Mouse (Mus musculus) spleen, postnatal 4 days (tissue): ENCODE data around the gene Plgrkt.

Source experiments
- DNase-seq, 2 experiments: peaks; one replicate each; pipeline ENCODE4 v3.0.0; 2022; ENCODE audit warnings: low spot score in 2 of 2

Gene Plgrkt

DNA sequence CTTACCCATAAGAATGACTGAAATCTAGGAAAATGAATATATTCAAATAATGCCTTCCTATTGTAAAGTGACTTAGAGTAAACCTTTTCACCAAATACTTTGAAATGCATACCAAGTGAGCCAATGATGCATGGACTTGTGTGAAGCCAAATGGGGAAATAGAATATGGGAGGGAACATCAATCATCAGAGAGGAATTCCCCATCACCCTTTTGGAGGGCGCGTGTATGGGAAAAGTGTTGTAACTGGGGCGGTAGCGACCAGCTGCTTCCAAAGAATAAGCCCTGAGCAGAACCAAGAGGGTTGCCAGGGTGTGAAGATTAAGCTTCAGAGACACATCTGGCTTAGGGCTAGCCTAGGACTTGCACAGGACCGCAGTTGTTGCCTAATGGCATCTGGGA is 16.2 kb upstream of the Plgrkt start:
- DNase-seq = no peak

DNA sequence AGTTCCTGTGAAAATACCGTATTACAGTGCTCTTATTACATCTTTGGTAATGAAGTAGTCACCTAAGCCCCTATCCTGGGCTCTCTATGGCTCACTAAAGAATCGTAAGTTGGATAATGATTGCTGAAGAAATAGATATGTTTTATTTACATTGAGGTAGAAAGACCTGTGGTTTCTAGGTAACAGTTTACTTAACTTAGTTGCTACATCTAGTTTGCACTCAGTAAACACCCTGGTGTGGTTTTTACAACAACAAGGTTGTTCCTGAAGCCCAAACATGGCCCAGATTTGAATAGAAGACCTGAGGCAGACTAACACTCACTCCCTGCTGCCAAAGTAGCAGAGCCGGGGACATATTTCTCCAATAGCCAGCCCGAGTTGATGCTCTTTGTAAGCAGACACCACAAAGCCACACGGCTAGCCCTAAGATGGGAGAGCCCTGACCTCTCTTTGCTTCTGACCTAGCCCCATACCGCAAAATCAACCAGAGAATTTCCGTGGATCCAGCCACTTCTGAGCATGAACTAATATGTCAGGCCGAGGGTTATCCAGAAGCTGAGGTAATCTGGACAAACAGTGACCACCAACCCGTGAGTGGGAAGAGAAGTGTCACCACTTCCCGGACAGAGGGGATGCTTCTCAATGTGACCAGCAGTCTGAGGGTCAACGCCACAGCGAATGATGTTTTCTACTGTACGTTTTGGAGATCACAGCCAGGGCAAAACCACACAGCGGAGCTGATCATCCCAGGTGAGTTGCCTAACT is 12.8 kb upstream of the Plgrkt start:
- no peak for DNase-seq

DNA sequence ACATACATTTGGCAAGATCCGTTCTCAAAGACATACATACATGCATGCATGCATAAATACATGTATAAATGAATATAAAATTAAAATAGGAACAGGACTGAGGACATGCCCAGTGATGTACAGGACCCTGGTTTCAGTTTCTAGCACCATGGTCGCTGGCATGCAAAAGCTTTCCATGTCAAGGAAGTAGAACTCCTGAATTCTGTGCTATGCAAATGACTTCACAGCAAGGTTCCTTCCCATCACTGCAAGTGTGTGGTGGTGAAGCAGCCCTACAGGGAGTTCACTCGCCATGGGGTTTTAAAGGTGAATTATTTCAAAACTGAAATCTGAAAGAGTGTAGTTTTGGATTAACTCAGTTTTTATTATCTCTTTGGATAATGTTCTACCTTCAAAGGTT is 9.2 kb upstream of the Plgrkt start:
- DNase-seq = no peak

DNA sequence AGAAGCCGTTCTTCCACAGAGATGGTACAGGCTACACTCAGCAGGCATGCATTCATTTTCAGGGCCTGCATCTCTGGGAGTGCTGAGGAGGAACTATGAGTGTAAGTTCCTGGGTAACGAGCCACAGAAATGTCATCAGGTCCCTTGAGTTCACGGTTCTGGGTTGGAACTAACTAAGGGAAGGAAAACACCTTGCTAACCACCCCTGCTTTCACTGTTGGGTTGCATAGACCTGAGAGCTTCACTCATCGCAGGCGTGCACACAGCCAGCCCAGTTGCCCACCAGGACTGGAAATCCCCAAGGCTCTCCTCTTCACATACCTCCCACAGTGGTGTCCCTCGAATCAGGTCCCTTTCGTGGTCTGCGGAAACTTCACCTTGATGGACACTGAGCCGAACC is 7.8 kb upstream of the Plgrkt start:
- no peak for DNase-seq

DNA sequence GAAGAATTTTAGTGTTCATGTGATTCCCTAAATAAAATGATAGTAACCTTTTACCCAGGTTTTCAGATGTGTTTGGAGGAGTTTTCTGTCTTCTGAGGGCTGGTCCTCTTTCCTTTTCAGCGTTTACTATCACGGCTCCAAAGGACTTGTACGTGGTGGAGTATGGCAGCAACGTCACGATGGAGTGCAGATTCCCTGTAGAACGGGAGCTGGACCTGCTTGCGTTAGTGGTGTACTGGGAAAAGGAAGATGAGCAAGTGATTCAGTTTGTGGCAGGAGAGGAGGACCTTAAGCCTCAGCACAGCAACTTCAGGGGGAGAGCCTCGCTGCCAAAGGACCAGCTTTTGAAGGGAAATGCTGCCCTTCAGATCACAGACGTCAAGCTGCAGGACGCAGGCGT is 6.2 kb upstream of the Plgrkt start:
- no peak for DNase-seq

DNA sequence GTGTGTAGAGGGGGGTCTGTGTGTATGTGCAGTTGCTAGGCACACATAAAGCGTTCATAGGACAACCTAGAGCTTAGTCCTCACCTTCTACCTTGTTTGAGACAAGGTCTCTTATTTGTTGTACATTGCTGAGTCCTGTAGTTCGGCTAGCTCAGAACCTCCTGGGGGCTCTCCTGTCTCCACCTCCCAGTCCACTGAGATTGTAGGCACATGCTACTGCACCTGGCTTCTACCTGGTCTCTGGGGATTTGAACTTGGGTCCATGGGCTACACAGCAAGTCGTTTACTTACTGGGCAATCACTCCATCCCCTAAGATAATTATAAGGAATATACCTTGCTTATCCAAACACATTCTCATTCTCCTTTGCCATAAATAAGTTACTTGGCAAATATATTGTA is 5.4 kb upstream of the Plgrkt start:
- no peak for DNase-seq

DNA sequence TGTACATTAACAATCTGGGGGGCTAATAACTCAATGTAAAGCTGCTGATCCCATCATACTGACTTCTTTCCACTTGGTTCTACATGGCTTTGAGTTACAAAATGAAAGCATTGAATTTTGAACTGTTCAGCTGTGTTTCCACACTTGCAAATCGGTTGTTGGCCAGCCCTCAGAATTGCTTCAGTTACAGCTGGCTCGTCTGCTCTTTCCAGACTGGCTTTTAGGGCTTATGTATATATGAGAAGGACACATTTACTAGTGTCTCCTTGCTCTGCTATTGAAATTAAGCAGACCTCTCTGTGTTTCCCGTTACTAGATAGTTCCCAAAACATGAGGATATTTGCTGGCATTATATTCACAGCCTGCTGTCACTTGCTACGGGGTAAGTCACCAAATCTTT is 4.9 kb upstream of the Plgrkt start:
- DNase-seq = no peak

DNA sequence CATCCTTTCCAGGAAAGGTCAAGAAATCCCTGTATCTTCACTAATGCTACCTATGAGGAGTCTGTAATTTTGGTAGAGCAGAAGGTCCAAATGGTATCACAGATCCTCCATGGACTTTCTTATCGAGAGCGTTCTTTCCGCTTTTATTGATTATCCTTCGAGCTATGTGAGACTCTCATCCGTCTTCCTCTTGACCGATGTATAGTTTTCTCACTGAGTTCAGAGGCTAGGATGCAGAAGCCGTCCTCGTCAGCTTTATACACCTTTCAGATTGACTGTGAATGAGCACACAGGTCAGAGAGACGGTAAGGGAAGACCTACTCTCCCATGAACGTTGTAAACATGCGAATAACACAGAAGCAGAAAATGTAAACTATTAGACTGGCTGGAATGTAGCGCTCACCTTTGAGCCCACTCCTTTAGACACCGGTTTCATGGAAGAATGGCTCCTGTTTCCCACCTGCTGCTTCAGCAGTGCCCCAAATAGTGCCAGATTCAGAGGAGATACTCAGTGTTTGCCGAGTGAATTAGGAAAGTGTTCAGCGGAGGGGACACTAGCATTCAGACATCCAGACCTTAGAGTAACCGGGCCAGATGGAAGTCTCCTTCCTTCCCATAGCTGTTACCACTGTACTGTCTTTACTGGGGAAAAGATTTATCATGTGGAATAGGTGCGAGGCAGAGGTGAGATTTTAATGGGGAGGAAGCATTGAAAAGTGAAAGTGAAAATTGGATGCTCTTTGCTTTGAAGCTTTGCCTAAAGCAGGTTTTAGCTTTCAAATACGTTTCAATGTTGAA is 4.3 kb upstream of the Plgrkt start:
- DNase-seq = no peak

DNA sequence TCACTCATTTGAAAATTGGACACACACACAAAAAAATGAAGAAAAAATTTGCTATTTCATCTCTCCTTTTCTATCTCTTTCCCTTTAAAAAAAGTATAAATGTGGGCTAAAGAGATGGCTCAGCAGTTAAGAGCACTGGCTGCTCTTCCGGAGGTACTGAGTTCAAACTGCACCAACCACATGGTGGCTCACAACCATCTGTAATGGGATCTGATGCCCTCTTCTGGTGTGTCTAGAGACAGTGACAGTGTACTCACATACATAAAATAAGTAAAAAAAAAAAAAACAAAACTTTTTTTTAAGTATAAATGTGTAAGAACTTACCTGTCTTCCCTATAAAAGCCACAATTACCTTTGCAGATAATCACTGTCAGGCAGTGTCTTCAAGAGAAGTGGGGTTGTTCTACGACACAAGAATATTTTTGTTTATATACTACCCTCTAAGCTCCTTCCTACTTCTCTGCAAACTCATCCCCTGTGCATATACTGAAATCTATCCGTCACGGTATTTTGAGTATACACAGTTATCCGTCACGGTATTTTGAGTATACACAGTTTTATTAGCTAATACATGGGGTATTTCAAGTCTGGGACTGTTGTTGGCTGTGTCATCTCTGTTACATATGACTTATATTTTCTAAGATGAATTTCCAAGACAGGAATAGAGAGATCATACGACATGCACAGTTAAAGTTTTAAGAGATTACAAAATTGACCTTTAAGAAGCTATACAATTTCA is 3.5 kb upstream of the Plgrkt start:
- no peak for DNase-seq

DNA sequence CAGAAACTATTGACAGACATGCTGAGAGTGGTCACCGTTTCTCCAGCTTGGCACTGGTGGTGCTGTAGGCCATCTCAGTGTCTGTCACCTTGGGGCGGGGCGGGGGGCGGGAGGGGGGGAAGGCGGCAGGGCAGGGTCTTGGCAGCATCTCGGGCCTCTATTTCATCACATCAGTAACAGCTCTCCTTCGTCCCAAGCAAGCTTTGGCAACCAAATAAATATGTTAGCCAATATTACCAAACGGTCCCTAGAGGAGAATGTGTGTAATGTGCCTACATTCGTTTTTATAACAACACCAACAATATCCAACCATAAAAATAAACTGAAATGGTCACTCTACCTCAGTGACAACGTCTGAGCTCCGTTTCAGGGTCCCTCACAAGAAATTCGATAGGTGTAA is 2.9 kb upstream of the Plgrkt start:
- DNase-seq = no peak

DNA sequence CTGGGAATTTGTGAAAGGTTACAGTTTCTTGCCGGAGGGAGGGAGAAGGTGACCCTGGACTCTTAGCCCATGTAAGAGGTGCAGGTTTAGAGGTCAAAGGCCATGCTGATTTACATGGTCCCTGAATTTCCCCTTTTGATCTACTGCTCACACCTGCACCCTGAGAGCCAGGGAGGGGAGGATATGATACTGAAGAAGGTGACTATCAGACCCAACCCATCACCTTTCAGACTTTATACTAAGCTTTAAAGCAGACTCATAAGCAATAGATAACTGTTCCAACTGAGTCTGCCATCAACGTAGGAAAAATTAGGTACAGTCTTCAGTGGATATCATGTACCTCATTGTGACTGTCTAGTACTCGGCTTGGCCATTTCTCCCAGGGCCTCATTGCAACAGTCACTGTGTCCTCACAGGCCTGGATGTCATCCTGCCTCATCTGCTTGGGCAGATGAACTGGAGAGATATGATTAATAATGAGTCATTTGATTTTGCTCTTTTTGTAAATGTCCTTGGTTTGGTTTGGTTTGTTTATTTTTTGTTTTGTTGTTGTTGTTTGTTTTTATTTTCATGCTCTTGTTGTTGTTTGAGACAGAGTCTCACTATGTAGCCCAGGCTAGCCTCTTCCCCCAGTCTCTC is 1.6 kb upstream of the Plgrkt start:
- peak in 1 of 2 experiments; percentile 3 for DNase-seq

DNA sequence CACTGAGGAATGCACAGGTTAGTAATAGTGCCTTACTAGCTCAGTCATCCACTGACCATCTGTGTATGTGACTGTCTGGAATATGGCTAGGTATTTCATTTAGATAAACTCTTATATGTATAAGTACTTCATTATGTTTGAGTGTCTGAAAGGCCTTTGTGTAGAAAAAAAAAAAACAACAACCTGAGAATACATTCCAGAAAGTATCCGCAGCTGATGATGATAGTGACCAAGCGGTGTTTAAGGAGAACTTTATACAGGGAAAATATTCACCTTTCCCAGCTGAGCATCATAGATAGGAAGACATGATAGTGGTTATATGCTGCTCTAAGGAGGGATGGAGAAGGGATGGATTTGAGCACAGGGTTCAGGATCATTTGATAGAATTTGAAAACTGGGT is 851 bp upstream of the Plgrkt start:
- DNase-seq = no peak

DNA sequence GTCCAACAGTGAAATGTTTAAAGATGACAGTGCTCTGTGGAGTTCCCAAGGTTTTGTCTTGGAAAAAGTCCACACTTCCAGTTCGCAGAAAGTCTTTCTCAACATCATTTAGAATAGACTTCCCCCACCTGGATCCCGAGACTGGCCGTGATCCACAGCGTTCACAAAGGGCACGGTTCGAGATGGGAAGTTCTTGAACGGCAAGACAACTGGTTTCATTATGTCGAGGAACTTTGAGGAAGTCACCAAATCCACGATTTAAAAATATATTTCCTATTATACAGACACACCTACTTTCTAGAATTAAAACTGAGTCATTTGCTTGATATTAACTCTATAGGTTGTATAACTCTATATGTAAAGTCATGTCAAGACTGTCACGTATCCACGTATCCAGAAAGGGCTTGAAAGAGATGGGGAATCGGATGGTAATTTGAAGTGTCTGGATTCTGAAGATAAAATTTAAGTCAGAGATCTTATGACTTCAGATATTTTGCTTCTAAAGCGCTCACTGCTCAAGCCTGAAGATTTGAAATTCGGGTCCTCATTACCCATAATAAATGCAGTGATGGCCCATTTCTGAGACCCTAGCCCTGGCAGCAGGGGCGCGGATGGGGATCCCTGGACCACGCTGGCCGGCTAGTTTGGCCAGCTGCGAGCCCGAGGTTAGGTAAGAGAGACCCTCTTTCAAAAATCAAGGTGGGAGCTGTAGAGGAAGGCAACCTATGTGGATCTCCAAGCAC is 793 bp downstream of the Plgrkt start:
- DNase-seq = no peak

DNA sequence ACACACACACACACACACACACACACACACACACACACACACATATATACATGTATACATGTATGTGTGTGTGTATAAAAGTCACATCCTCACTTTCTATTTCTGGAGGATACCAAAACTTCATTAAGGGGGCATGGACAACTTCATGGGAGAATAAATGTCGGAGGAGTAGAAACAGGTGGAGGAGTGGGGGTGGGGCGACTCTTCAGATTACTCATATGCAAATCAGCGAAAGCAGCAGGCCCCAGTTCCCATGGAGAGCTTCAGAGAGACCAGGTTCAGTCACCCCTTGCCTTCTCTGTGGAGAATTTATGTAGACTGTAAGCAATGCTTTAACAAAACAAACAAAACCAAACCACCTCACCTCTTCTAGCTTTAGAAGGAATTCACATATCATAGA is 2.1 kb downstream of the Plgrkt start:
- DNase-seq = peak in 1 of 2 experiments; percentile 31

DNA sequence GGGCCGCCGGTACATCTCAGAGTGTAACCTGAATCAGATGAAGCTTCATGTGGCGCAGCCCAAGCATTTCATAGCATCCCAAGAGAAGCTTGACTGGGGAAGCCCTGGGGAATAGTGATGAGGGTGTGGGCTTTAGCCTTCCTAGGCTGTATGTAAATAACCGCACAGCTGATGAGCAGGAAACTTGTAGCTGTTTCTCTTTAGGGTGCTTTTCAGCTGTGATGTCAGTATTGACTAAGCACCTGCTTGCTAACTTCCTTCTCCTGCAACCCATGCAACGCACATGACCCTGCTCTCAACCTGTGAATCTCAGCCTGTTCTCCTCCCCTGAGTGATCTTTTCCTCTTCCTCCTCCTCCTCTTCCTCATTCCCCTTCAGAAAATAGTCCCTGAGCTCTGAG is 3.1 kb downstream of the Plgrkt start:
- DNase-seq = peak in 1 of 2 experiments; percentile 22

DNA sequence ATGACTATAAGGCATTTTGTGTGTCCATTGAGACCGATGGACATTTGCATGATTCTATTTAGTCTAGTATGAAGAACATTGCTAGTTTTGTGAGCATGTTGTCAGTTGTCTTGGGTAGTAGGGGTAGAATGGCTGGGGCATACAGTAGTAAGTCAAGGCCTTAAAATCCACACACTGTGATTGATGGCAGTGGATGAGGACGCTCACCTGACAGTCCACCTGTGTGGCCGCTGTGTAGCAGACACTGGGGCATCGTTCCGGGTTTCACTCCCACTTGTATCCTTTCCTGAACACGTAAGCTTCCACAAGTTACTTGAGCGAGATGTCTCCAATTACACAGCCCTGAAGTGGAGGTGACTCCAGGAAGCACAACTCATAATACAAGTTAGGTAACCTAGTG is 3.6 kb downstream of the Plgrkt start:
- DNase-seq = no peak

DNA sequence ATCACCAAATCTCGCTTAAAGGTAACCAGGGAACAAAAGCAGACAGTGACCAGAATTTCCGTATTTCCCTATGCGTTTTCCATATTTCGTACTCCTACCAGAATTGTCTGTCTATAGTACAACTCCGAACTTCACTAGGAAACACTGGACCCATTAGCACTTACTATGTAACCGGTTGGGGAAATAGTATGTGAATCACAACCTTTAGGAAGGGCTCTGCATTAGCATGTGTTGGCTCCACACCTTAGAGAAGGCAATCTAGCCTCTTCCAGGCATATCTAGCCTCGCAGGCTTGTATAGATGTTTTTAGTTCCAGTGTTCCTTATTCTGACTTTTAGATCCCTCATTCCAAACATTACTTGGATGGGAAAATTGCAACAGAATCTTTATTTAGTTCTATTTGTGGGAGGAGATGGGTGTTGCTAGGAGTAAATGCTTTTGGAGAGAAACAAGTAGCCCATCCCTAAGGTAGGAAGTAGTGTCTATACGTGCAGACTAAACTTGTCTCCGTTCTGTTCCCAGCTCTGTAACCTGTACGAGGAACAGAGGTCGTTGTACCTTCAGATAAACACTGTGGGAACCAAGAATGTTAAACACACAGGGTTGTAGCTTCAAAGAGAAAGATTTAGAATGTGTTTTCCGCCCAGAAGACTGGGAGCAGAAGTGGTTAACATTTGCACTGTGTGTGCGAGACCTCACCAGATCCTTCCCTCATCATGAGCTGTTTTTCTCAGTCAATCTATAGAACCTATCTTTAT is 4.8 kb downstream of the Plgrkt start:
- DNase-seq = no peak

DNA sequence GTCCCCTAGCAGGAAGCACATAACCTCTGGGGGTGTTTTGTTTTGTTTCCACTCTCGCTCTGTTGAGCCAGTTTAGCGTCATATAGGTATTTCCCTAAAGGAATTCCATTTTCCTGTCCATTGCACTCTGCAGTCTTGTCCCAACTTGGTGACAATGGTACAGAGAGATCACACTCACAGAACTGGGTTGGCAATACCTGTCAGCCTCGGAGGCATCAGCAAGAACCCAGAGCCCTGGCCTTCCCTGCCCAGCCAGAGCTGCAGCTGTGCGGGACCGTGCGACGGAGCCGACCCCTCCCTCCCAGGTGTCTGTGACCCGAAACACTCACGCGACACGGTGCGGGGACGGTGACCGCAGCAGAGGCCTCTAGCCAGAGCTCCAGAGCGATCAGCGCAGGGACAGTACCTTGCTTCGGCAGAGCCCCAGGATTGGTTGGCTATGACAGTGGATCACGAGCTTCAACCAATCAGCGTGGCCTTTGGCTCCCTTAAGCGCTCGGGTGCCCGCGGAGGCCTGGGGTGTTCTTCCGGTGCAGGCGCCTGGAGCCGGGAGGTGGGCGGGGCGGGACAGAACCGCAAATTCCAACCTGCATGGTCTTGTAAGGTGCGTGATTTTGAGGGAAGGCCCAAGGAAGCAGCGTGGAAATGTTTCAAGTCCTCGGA is 5.6 kb downstream of the Plgrkt start:
- peak; percentile 87 to 92 for DNase-seq

DNA sequence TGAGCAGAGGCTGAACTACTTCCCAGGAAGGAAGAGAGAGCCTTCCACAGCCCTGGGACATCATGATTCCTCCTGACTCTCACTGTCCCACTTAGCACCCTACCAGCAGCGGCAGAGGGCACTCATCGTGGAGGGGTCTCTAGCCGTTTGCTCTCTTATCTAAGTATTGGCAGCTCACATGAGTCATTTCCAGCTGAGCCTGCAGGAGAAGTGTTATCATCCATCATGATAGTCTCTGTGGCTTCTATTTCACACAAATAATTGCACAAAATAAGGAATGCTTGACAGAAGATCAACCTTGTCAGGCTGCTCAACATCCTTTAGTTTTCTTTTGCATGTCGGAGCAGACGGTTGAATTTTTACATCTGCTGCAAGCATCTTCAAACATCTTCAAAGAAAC is 6.9 kb downstream of the Plgrkt start:
- no peak for DNase-seq

DNA sequence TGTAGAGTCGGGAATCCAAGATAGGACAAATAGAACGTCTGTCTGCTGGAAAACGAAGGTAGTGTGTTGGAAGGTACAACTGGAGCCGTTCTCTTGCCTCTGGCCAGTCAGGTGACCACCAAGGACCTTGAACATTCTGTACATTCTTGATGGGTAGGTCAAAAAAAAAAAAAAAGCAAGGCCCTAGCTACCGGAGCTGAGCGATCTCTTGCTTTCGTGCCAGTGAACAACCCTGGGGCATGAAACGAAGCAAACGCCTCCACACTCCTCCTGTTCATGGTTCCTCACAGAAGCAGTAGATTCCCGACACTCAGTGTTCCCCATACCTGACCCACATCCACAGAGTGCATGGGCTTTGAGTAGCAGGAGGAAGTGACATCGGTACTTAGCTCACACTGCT is 10.9 kb downstream of the Plgrkt start:
- no peak for DNase-seq
